Mouse (Mus musculus) midbrain, postnatal 0 days (tissue): ENCODE data around the gene Tmem37. TPM values are rescaled to one million over a fixed set of nuclear protein-coding genes. Genes with fewer than 3 reads are reported as not detected.

Experiments
- ATAC-seq: fragments of 200-750 bp; cut with Nextera tagmentation; 2 replicates; pipeline ENCODE4 v1.8.0; 2017; ENCODE audit warnings: moderate number of reproducible peaks, mild to moderate bottlenecking, moderate TSS enrichment, moderate library complexity; ENCODE audit not compliant: low FRiP score
- DNase-seq: peaks from one replicate; pipeline ENCODE4 v3.0.0-alpha.2; 2015; ENCODE audit warnings: low spot score
- H3K27ac ChIP-seq: fragments of 300-500 bp; sonication (generic); 2 replicates; pipeline ENCODE4 v1.5.1; 2014; ENCODE audit warnings: low read depth, mild to moderate bottlenecking, low read length, mixed read lengths
- H3K27me3 ChIP-seq: fragments of 300-500 bp; sonication (generic); 2 replicates; pipeline ENCODE4 v1.6.1; 2014; ENCODE audit warnings: low read length, control low read depth, mixed read lengths; ENCODE audit not compliant: insufficient read depth
- H3K36me3 ChIP-seq: fragments of 300-500 bp; sonication (generic); 2 replicates; pipeline ENCODE4 v1.6.1; 2014; ENCODE audit warnings: low read length, control low read depth, mixed read lengths; ENCODE audit not compliant: insufficient read depth
- H3K4me1 ChIP-seq: fragments of 300-500 bp; sonication (generic); 2 replicates; pipeline ENCODE4 v1.6.1; 2014; ENCODE audit warnings: mild to moderate bottlenecking, control low read depth, antibody characterized with exemption, low read length, mixed read lengths; ENCODE audit not compliant: insufficient read depth
- H3K4me2 ChIP-seq: fragments of 300-500 bp; sonication (generic); 2 replicates; pipeline ENCODE4 v1.6.1; 2014; ENCODE audit warnings: low read depth, mild to moderate bottlenecking, low read length, mixed read lengths; ENCODE audit not compliant: poor library complexity, severe bottlenecking
- H3K4me3 ChIP-seq: fragments of 300-500 bp; sonication (generic); 2 replicates; pipeline ENCODE4 v1.5.1; 2014; ENCODE audit warnings: low read depth, mild to moderate bottlenecking, low read length, moderate library complexity
- H3K9ac ChIP-seq: fragments of 300-500 bp; sonication (generic); replicated peaks from 2 replicates; pipeline ENCODE4 v1.6.1; 2014; ENCODE audit warnings: mild to moderate bottlenecking, low read length, moderate library complexity, mixed read lengths; ENCODE audit not compliant: poor library complexity, severe bottlenecking
- H3K9me3 ChIP-seq: fragments of 300-500 bp; sonication (generic); 2 replicates; pipeline ENCODE4 v1.6.1; 2016; ENCODE audit warnings: low read length, control low read depth
- CTCF ChIP-seq: IDR thresholded peaks from 2 replicates; pipeline ENCODE4 v1.5.1; 2016; ENCODE audit warnings: antibody characterized with exemption, mild to moderate bottlenecking
- whole genome bisulfite sequencing: fragments of 180-500 bp; shearing (Covaris S2); extraction: QIAGEN DNeasy Blood & Tissue Kit; methylation state at CpG from one replicate; pipeline ENCODE4 v1.1.7; 2014; 5-methylcytosine and 5-hydroxymethylcytosine counted together
- polyA plus RNA-seq: library from polyadenylated mRNA; unstranded; fragments of >200 nt; fragmentation: Nextera tagmentation; extraction: Ambion mirVana; gene quantifications from 2 replicates; pipeline ENCODE4 v1.2.1, GENCODE M21; 2015
- total RNA-seq: library from RNA; depleted of rRNA; stranded (reverse); fragments of >200 nt; gene quantifications from 2 replicates; pipeline ENCODE4 v1.2.3, GENCODE M21; 2014

Tmem37 gene
- total and polyA plus RNA-seq, 2 experiments from 2014 or later, result 4.0 to 7.5 TPM

DNA sequence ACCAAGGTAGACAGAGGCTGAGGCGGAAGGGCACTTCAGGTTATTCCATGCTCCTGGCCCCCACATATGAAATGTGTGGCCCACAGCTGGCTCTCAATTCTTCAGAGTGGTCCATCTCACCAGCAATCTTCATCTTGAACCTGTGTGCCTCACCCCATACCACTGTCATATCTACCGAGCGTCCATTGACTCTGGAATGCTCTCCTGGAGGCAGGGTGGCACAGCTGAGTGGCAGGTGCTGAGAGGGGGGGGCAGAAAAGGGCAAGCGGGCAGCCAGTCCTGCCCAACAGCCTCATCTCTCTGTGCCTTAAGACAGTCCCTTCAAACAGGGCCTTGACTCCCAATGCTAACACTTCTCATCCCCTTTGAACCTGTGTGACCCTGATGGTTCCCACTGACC, 2.7 kb downstream of the Tmem37 start:
- Histone ChIP-seq H3K27me3 (peaks cover 7% of the 10 kb centered on the region; the same call in 1 of the 2 replicates), H3K27ac (no peak overlapping the region), H3K36me3 (no peaks in the 10 kb centered on the region), H3K4me2 (no peak overlapping the region), H3K9me3 (no peaks in the 10 kb centered on the region), H3K4me3 (no peak overlapping the region), H3K4me1 (peaks cover 7% of the 10 kb centered on the region; the same call in 1 of the 2 replicates), H3K9ac (no peak overlapping the region)
- no peak for ATAC-seq
- TF ChIP-seq CTCF, result no peak
- no peak for DNase-seq
- WGBS, result 94% methylated on average over 4 of the region's 4 CpGs

GRCm38 (mm10) chr1:120070168-120070567, 3.7 kb downstream of the Tmem37 start:
- no peaks in the 10 kb centered on the region for H3K9me3 ChIP-seq
- no peak overlapping the region for H3K9ac ChIP-seq
- H3K27me3 ChIP-seq, result peaks cover 7% of the 10 kb centered on the region; the same call in 1 of the 2 replicates
- H3K4me3 ChIP-seq, result no peak overlapping the region
- DNase-seq (no peak), ATAC-seq (no peak)
- H3K36me3 ChIP-seq, result no peaks in the 10 kb centered on the region
- no peak overlapping the region for H3K4me2 ChIP-seq
- H3K27ac ChIP-seq, result no peak overlapping the region
- WGBS, result 71% methylated on average over 6 of the region's 6 CpGs
- H3K4me1 ChIP-seq, result peaks cover 7% of the 10 kb centered on the region; the same call in 1 of the 2 replicates
- no peak for TF ChIP-seq CTCF

DNA sequence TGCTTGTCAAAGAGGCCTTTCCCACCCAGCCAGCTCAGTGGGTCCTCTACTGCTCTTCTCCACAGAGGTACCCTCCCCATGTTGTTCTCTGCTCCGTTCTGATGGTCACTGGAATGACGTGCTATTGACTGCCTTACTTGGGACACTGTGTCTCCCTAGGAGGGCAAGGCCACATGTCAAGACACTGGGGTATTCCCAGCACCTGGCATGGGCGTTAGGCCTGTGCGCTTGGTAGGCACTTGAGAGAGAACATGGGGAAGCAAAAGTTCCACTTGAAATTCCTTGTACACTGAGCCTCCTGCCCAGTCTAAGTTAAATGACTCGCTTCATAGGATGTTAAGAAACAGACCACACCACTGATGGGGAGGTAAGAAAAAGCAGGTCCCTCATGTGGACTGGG, 4.8 kb downstream of the Tmem37 start:
- Histone ChIP-seq H3K9me3 (no peaks in the 10 kb centered on the region), H3K4me2 (no peak overlapping the region), H3K4me3 (no peak overlapping the region), H3K9ac (no peak overlapping the region), H3K4me1 (peaks cover 7% of the 10 kb centered on the region; the same call in 1 of the 2 replicates), H3K36me3 (no peaks in the 10 kb centered on the region), H3K27me3 (peaks cover 7% of the 10 kb centered on the region; the same call in 1 of the 2 replicates), H3K27ac (no peak overlapping the region)
- no peak for TF ChIP-seq CTCF
- DNase-seq (no peak), ATAC-seq (no peak)
- 82% methylated on average over 5 of the region's 5 CpGs for WGBS

- H3K27ac ChIP-seq, result no peak overlapping the region
- no peaks in the 10 kb centered on the region for H3K27me3 ChIP-seq
- H3K9ac ChIP-seq, result no peak overlapping the region
- H3K9me3 ChIP-seq, result no peaks in the 10 kb centered on the region
- no peaks in the 10 kb centered on the region for H3K4me1 ChIP-seq
- ATAC-seq (no peak), DNase-seq (no peak)
- WGBS, result 80% methylated on average over 3 of the region's 3 CpGs
- TF ChIP-seq CTCF, result no peak
- no peak overlapping the region for H3K4me3 ChIP-seq
- no peak overlapping the region for H3K4me2 ChIP-seq
- no peaks in the 10 kb centered on the region for H3K36me3 ChIP-seq
Observed at GRCm38 (mm10) chr1:120066625-120067024, 7.2 kb downstream of the Tmem37 start.

GRCm38 (mm10) chr1:120066159-120066558, 7.7 kb downstream of the Tmem37 start:
- 88% methylated on average over 8 of the region's 8 CpGs for WGBS
- TF ChIP-seq CTCF, result no peak
- Histone ChIP-seq H3K9me3 (no peaks in the 10 kb centered on the region), H3K4me2 (no peak overlapping the region), H3K27me3 (no peaks in the 10 kb centered on the region), H3K4me1 (no peaks in the 10 kb centered on the region), H3K27ac (no peak overlapping the region), H3K36me3 (no peaks in the 10 kb centered on the region), H3K4me3 (no peak overlapping the region), H3K9ac (no peak overlapping the region)
- ATAC-seq, result no peak
- no peak for DNase-seq

DNA sequence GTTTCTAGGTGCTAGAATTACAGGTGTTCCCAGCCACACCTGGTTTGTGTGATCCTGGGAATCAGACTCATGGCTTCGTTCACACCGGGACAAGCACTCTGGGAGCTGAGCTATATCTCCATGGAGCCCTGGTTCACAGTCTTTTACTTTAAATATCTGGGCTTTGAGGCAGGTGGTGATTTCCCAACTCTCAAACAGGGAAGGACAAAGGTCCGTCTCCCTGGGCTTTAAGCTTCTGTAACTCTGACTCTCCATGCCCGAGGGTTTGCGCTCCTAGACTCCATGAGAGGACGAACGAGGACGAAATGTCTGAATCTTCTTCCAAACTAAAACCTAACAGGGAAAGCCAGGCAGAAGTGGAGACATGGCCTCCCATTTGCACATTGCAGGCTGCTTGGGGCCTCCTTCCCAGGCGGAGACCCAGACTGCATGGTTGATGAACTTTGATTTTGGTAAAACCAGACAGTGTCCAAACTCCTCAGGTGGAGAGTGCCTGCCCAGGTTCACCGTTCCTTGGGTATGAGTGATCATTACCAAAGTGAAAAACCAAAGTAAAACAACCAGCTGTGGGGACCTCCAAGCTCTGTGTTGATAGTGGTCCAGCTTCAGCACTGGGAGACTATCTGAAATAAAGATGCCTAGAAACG, 9.7 kb downstream of the Tmem37 start:
- no peaks in the 10 kb centered on the region for H3K9me3 ChIP-seq
- no peak overlapping the region for H3K9ac ChIP-seq
- no peak overlapping the region for H3K4me2 ChIP-seq
- no peaks in the 10 kb centered on the region for H3K36me3 ChIP-seq
- no peak overlapping the region for H3K27ac ChIP-seq
- H3K27me3 ChIP-seq, result no peaks in the 10 kb centered on the region
- H3K4me3 ChIP-seq, result no peak overlapping the region
- WGBS, result 92% methylated on average over 11 of the region's 11 CpGs
- H3K4me1 ChIP-seq, result no peaks in the 10 kb centered on the region
- ATAC-seq, result no peak
- no peak for DNase-seq
- no peak for TF ChIP-seq CTCF
